Mouse (Mus musculus) lung, postnatal 0 days (tissue): ENCODE measurements around the gene Efna2. TPM values are rescaled to one million over a fixed set of nuclear protein-coding genes. Genes with fewer than 3 reads are reported as not detected.

Experiments
- ATAC-seq: fragments of 200-750 bp; cut with Nextera tagmentation; 2 replicates; pipeline ENCODE4 v1.8.0; 2017; ENCODE audit warnings: moderate library complexity
- DNase-seq: peaks from one replicate; pipeline ENCODE4 v3.0.0-alpha.2; 2016; ENCODE audit warnings: low spot score
- H3K27ac ChIP-seq: fragments of 300-500 bp; sonication (generic); 2 replicates; pipeline ENCODE4 v1.5.1; 2014; ENCODE audit warnings: antibody characterized with exemption, mild to moderate bottlenecking, low read length, mixed read lengths
- H3K27me3 ChIP-seq: fragments of 300-500 bp; sonication (generic); replicated peaks from 2 replicates; pipeline ENCODE4 v1.6.1; 2014; ENCODE audit warnings: low read length, mixed read lengths; ENCODE audit not compliant: insufficient read depth
- H3K36me3 ChIP-seq: fragments of 300-500 bp; sonication (generic); 2 replicates; pipeline ENCODE4 v1.6.1; 2014; ENCODE audit warnings: low read length, mixed read lengths; ENCODE audit not compliant: insufficient read depth
- H3K4me1 ChIP-seq: fragments of 300-500 bp; sonication (generic); 2 replicates; pipeline ENCODE4 v1.6.1; 2014; ENCODE audit warnings: antibody characterized with exemption, low read depth, low read length, mixed read lengths; ENCODE audit not compliant: insufficient read depth
- H3K4me2 ChIP-seq: fragments of 300-500 bp; sonication (generic); replicated peaks from 2 replicates; pipeline ENCODE4 v1.6.1; 2014; ENCODE audit warnings: low read depth, mild to moderate bottlenecking, low read length, moderate library complexity, mixed read lengths
- H3K4me3 ChIP-seq: fragments of 300-500 bp; sonication (generic); 2 replicates; pipeline ENCODE4 v1.5.1; 2014; ENCODE audit warnings: low read depth, low read length
- H3K9ac ChIP-seq: fragments of 300-500 bp; sonication (generic); replicated peaks from 2 replicates; pipeline ENCODE4 v1.6.1; 2014; ENCODE audit warnings: low read depth, mild to moderate bottlenecking
- H3K9me3 ChIP-seq: fragments of 300-500 bp; sonication (generic); 2 replicates; pipeline ENCODE4 v1.6.1; 2016; ENCODE audit warnings: low read length, mixed read lengths
- CTCF ChIP-seq: IDR thresholded peaks from 2 replicates; pipeline ENCODE4 v1.5.1; 2016; ENCODE audit warnings: antibody characterized with exemption, mild to moderate bottlenecking
- EP300 ChIP-seq: IDR thresholded peaks from 2 replicates; pipeline ENCODE4 v1.6.1; 2016; ENCODE audit warnings: antibody characterized with exemption, mild to moderate bottlenecking, control low read depth
- WGBS: fragments of 180-500 bp; shearing (Covaris S2); extraction: QIAGEN DNeasy Blood & Tissue Kit; methylation state at CpG from one replicate; pipeline ENCODE4 v1.1.7; 2014; 5-methylcytosine and 5-hydroxymethylcytosine counted together
- polyA plus RNA-seq: library from polyadenylated mRNA; unstranded; fragments of >200 nt; fragmentation: Nextera tagmentation; extraction: Ambion mirVana; gene quantifications from 2 replicates; pipeline ENCODE4 v1.2.1, GENCODE M21; 2015

The Efna2 gene
- polyA plus RNA-seq, 1 experiment from 2014 or later: 5.1 TPM

DNA sequence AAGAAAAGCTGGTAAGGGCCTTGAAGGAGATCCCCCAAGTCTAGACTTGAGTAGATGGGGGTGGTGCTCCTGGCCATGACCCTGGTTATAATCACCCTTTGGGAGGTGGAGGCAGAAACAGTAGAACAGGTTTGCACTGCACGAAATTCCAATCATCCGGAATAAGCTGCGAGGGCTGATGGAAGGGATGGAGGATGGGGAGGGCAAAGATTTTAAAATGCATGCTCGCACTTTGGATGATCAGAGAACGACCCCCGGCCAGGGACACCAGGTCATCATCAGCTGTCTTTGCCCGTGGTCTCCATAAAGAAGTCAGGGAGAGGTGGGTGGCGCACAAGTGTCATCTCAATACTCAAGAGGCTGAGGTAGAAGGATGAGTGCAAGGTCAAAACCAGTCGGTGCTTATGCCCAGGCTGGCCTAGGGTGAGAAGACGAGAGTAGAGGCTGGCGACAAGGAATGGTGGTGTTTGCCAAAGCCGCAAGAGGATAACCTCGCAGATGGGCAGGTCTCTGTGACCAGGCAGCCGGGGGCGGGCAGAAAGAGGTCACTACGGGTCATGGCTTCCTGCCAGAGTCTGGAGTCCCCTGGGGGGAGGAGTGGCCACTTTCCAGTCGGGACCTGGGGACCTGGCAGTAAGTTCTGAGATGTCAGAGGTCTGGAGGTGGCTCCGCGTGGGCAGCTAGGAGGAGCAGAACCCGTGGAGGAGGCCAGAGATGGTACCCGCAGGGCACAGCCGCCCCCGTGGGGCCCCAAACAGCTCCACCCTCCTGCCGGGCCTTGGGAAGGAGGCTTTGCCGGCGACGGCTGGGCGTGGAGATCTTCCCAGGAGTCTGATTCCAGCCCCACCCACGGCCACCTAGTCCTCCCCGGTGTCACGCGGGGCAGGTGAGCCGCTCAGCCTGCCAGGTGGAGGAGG lies 18.6 kb upstream of the Efna2 start:
- peak overlapping the region; percentile 67 for H3K4me2 ChIP-seq
- DNase-seq (peak; percentile 93), ATAC-seq (peak; percentile 13)
- H3K9me3 ChIP-seq: no peaks in the 10 kb centered on the region
- TF ChIP-seq EP300 (0 out of 2 replicates have a peak, but pooled peaks have one; percentile 39), CTCF (0 out of 2 replicates have a peak, but pooled peaks have one; percentile 1)
- H3K9ac ChIP-seq: peak overlapping the region; percentile 51
- 1% methylated on average over 29 of the region's 33 CpGs for WGBS
- H3K36me3 ChIP-seq: peaks cover 17% of the 10 kb centered on the region
- peak overlapping the region; percentile 36 for H3K4me3 ChIP-seq
- H3K4me1 ChIP-seq: peaks cover 68% of the 10 kb centered on the region
- H3K27me3 ChIP-seq: no peaks in the 10 kb centered on the region
- H3K27ac ChIP-seq: peak overlapping the region; percentile 98

DNA sequence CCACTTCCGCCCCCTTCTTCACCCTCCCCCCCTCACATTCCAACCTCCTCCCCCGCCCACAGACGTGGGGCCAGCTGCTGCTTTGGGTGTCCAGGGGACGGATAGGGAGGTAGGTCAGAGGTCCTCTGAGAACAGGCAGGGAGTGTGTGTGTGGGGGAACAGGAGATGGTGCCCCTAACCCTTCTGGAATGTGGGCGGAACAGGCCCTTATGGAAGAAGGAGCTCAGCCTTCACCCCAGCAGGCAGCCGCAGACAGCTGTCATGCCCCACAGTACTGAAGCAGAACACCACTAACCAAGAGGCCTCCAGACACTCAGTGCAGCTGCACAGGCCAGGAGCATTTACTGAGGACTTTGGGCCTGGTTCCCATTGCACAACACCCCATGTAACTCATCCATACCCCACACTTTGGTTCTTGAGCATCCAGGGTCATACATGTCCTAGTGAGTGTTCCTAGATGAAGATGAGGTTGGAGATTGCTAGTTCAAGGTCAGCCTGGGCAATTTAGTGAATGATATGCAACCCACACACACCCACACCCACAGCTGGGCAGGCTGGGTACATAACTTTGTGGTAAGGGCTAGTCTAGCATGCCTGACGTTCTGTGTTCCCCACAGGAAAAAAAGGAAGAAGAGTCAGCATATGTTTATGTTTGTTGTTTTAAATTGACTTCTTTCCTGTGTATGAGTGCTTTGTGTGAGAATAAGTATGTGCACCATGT lies 17.6 kb upstream of the Efna2 start:
- ATAC-seq (peak; percentile 15), DNase-seq (peak; percentile 93)

DNA sequence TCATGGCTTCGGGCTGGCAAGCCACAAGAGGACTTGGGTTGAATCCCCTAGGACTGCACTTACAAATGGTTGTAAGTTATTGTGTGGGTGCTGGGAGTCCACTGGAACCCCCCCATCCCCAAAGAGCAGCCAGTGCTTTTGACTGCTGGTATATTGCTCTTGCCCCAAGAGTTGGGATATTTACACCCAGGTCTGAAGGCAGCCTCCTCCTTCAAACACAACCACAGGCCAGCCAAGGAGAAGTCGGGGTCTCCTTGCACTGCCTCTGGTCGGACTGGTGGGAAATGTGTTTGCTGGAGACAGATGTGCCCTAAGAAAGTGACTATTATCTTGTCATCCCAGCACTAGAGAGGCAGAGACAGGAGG lies 17.1 kb upstream of the Efna2 start:
- H3K4me1 ChIP-seq: peaks cover 59% of the 10 kb centered on the region
- H3K9me3 ChIP-seq: no peaks in the 10 kb centered on the region
- DNase-seq: no peak
- 69% methylated on average over 3 of the region's 3 CpGs for WGBS
- TF ChIP-seq EP300 (no peak), CTCF (no peak)
- peak overlapping the region; percentile 98 for H3K27ac ChIP-seq
- H3K9ac ChIP-seq: no peak overlapping the region
- H3K36me3 ChIP-seq: peaks cover 4% of the 10 kb centered on the region; the same call in 1 of the 2 replicates
- no peak for ATAC-seq
- no peaks in the 10 kb centered on the region for H3K27me3 ChIP-seq
- H3K4me3 ChIP-seq: no peak overlapping the region
- H3K4me2 ChIP-seq: peak overlapping the region; percentile 67

More for the DNA sequence above, 17.6 kb upstream of the Efna2 start:
- TF ChIP-seq CTCF (no peak), EP300 (no peak)
- Histone ChIP-seq H3K36me3 (peaks cover 9% of the 10 kb centered on the region; the same call in 1 of the 2 replicates), H3K4me2 (peak overlapping the region; percentile 67), H3K27ac (peak overlapping the region; percentile 98), H3K9me3 (no peaks in the 10 kb centered on the region), H3K9ac (no peak overlapping the region; the same call in 1 of the 2 replicates), H3K27me3 (no peaks in the 10 kb centered on the region), H3K4me1 (peaks cover 62% of the 10 kb centered on the region), H3K4me3 (peak overlapping the region; percentile 36)
- WGBS: 11% methylated on average over 7 of the region's 7 CpGs

- Histone ChIP-seq H3K9me3 (no peaks in the 10 kb centered on the region), H3K4me2 (no peak overlapping the region), H3K27me3 (no peaks in the 10 kb centered on the region), H3K4me1 (peaks cover 55% of the 10 kb centered on the region), H3K9ac (no peak overlapping the region), H3K36me3 (no peaks in the 10 kb centered on the region), H3K4me3 (no peak overlapping the region), H3K27ac (peak overlapping the region; percentile 98)
- WGBS: 75% methylated on average over 6 of the region's 6 CpGs
- ATAC-seq (no peak), DNase-seq (no peak)
- no peak for TF ChIP-seq EP300
- no peak for TF ChIP-seq CTCF
These were observed 16.5 kb upstream of the Efna2 start for GRCm38 (mm10) chr10:80162716-80163299.

GRCm38 (mm10) chr10:80163721-80164120 lies 15.6 kb upstream of the Efna2 start:
- Histone ChIP-seq H3K36me3 (no peaks in the 10 kb centered on the region), H3K9ac (no peak overlapping the region), H3K4me2 (no peak overlapping the region), H3K4me3 (no peak overlapping the region), H3K27ac (peak overlapping the region; percentile 39), H3K4me1 (peaks cover 54% of the 10 kb centered on the region), H3K9me3 (no peaks in the 10 kb centered on the region), H3K27me3 (no peaks in the 10 kb centered on the region)
- TF ChIP-seq EP300 (peak; percentile 61), CTCF (no peak)
- DNase-seq: peak; percentile 84
- WGBS: 48% methylated on average over 8 of the region's 8 CpGs
- ATAC-seq: no peak
